Mouse (Mus musculus): ENCODE data around the gene Slc10a1.

Slc10a1 gene

GRCm38 (mm10) chr12:80968605-80969004 lies at the start of gene Slc10a1:
TSS of gene Slc10a1 (minus strand) at chr12:80968705.
- DNase-seq (ENCODE audit: low read depth) = no peak

GRCm38 (mm10) chr12:81017624-81018023 lies 49.1 kb upstream of the Slc10a1 start:
- no peak for DNase-seq (ENCODE audit: low read depth)

GRCm38 (mm10) chr12:81013496-81013895 lies 45.0 kb upstream of the Slc10a1 start:
- no peak for DNase-seq (ENCODE audit: low read depth)

- no peak for DNase-seq (ENCODE audit: low read depth)
Measured at GRCm38 (mm10) chr12:81011994-81012393, 43.5 kb upstream of the Slc10a1 start.

GRCm38 (mm10) chr12:81009813-81010212 lies 41.3 kb upstream of the Slc10a1 start:
- DNase-seq (ENCODE audit: low read depth) = no peak

- DNase-seq (ENCODE audit: low read depth) = no peak
Measured at GRCm38 (mm10) chr12:81002841-81003635, 34.5 kb upstream of the Slc10a1 start.

GRCm38 (mm10) chr12:81000924-81001323 lies 32.4 kb upstream of the Slc10a1 start:
- DNase-seq (ENCODE audit: low read depth) = no peak

GRCm38 (mm10) chr12:80998528-80999221 lies 30.2 kb upstream of the Slc10a1 start:
- no peak for DNase-seq (ENCODE audit: low read depth)

- no peak for DNase-seq (ENCODE audit: low read depth)
Measured at GRCm38 (mm10) chr12:80997652-80998051, 29.1 kb upstream of the Slc10a1 start.

- no peak for DNase-seq (ENCODE audit: low read depth)
Measured at GRCm38 (mm10) chr12:80995326-80995725, 26.8 kb upstream of the Slc10a1 start.

GRCm38 (mm10) chr12:80993773-80994172 lies 25.3 kb upstream of the Slc10a1 start:
- no peak for DNase-seq (ENCODE audit: low read depth)

- peak; percentile 24 for DNase-seq (ENCODE audit: low read depth)
Measured at GRCm38 (mm10) chr12:80992540-80993122, 24.1 kb upstream of the Slc10a1 start.

GRCm38 (mm10) chr12:80991806-80992205 lies 23.3 kb upstream of the Slc10a1 start:
- no peak for DNase-seq (ENCODE audit: low read depth)

- no peak for DNase-seq (ENCODE audit: low read depth)
Measured at GRCm38 (mm10) chr12:80990901-80991445, 22.5 kb upstream of the Slc10a1 start.

GRCm38 (mm10) chr12:80988286-80988685 lies 19.8 kb upstream of the Slc10a1 start:
- no peak for DNase-seq (ENCODE audit: low read depth)

- DNase-seq (ENCODE audit: low read depth) = no peak
Measured at GRCm38 (mm10) chr12:80986628-80987027, 18.1 kb upstream of the Slc10a1 start.

- DNase-seq (ENCODE audit: low read depth) = no peak
Measured at GRCm38 (mm10) chr12:80983695-80984094, 15.2 kb upstream of the Slc10a1 start.

- peak; percentile 86 for DNase-seq (ENCODE audit: low read depth)
Measured at GRCm38 (mm10) chr12:80982326-80982725, 13.8 kb upstream of the Slc10a1 start.

- DNase-seq (ENCODE audit: low read depth) = no peak
Measured at GRCm38 (mm10) chr12:80975939-80976671, 7.6 kb upstream of the Slc10a1 start.

- no peak for DNase-seq (ENCODE audit: low read depth)
Measured at GRCm38 (mm10) chr12:80971756-80972155, 3.3 kb upstream of the Slc10a1 start.

GRCm38 (mm10) chr12:80970181-80970705 lies 1.7 kb upstream of the Slc10a1 start:
- DNase-seq (ENCODE audit: low read depth) = no peak

GRCm38 (mm10) chr12:80967918-80968317 lies 587 bp downstream of the Slc10a1 start:
- no peak for DNase-seq (ENCODE audit: low read depth)
